Mouse (Mus musculus): ENCODE measurements around the gene Efna4. TPM values are rescaled to one million over a fixed set of nuclear protein-coding genes. Genes with fewer than 3 reads are reported as not detected.

Gene Efna4
- total RNA-seq, 2 experiments from 2014 or later = not detected

DNA sequence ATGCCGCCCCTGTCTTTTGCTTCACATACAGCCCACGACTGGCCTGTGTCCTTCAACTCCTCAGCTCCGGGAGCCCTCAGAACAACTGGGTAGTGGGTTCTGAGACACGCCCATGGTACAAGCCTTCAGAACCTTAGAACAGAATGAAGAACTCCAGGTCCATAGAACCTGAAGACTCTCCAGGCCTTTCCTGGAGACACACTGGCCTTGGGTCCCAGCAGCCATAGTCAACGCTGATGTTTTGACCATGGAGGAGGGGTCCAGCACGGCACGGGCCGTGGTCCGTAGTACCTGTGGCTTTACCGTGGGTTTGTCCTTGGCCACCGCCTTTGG lies 27.3 kb upstream of the Efna4 start, which contains the start of gene Dcst1:
Dcst1 (minus strand) TSS at position 101 of the 333 bp plus-strand sequence.
- no peak for ATAC-seq (replicated peaks; ENCODE audit: low FRiP score, poor library complexity, severe bottlenecking)

DNA sequence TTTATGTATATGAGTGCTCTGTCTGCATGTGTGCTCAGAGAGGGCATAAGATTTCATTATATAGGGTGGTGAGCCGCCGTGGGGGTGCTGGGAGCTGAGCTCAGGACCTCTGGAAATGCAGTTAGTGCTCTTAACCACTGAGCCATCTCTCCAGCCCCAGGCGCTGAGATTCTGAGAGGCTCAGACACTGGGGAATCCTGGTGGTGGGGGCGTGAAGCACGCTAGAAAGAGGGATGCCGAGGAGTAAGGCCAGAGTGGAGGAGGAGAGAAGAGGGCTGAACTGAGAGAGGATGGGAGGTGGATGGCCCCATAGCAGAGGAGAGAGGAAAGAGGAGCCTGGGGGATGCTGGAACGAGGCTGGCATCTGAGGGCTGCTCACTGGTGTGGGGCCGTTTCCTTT lies 26.8 kb upstream of the Efna4 start:
- ATAC-seq (replicated peaks; ENCODE audit: low FRiP score, poor library complexity, severe bottlenecking) = no peak

DNA sequence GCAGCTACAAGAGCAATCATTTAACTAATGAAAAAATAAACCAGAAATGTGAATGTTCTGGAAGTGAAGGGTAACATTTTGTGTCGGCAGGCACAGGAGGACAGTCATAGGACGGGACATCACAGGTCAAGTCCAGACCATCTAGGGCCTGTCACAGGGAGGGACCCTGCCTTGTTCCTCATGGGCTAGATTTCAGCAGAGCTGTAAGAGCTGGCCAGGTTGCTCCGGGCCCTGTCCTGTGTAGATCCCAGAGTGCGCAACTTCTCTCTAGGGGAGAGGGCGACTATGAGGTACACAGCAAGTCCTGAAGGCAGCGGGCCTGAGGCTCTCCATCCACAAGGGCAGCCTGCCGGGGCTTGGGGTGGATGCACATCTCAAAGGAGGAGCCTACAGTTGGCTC lies 23.8 kb upstream of the Efna4 start, which contains the start of gene Dcst2:
Dcst2 (plus strand) TSS at position 301 of the 400 bp plus-strand sequence.
- no peak for ATAC-seq (replicated peaks; ENCODE audit: low FRiP score, poor library complexity, severe bottlenecking)

- no peak for ATAC-seq (replicated peaks; ENCODE audit: low FRiP score, poor library complexity, severe bottlenecking)
Measured at GRCm38 (mm10) chr3:89360237-89360636, 22.4 kb upstream of the Efna4 start.

GRCm38 (mm10) chr3:89359630-89360029 lies 21.8 kb upstream of the Efna4 start:
- no peak for ATAC-seq (replicated peaks; ENCODE audit: low FRiP score, poor library complexity, severe bottlenecking)

DNA sequence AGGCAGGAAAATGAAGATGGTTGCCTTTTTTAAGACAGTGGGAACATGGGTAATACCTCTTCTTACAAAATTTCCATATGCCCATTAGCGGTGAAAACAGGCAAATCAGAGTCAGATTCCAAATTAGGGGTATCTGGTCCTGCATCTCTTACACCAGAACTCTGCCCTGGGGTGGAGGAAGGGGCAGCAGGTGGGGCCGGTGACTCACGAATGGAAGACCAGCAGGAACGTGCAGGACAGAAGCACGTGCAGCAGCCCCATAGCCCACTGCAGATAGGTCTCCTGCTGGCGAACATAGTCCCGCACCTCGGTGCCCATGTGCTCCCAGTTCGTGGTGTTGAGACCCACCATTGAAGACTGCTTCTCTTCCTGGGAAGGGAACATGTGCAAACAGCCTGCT lies 18.2 kb upstream of the Efna4 start:
- no peak for ATAC-seq (replicated peaks; ENCODE audit: low FRiP score, poor library complexity, severe bottlenecking)

DNA sequence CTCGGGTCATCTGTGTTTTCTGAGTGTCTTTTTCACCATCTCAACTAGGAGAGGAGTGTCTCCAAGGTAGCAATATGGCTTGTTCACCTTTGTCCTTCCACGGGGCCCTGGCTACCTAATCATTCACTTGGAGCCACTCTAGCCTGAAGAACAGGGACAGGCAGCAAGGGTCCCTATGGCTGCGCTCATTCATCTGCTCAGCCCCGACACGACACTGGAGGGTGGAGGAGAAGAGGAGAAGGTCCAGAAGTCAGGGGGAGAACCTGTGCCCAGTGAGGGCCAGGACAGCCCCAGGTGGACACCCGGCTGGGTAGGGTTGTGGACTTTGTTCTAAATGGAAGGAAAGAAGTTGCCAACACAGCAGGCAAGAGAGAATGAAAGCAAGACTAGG lies 17.7 kb upstream of the Efna4 start:
- ATAC-seq (replicated peaks; ENCODE audit: low FRiP score, poor library complexity, severe bottlenecking) = no peak

- no peak for ATAC-seq (replicated peaks; ENCODE audit: low FRiP score, poor library complexity, severe bottlenecking)
Measured at GRCm38 (mm10) chr3:89354816-89355511, 17.1 kb upstream of the Efna4 start.

DNA sequence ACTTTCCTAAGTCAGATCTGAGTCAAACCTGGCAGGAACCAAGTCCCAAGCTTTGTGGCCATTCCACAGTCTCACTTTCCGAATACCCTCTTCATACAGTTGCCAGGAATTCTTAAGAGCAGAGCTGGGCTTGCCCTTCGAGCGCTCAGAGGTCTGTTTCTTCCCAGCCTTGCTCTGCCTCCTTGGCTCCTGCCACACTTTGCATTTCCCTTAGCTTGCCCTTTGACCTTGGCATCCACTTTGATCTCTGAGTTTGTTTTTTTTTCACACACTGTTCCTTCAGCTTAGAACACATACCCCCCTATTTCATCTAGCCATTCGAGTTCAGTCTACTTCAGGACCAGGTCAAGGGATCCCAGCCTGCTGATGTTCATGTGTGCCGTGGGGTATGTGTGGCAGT lies 13.4 kb upstream of the Efna4 start:
- no peak for ATAC-seq (replicated peaks; ENCODE audit: low FRiP score, poor library complexity, severe bottlenecking)

- peak; percentile 64 for ATAC-seq (replicated peaks; ENCODE audit: low FRiP score, poor library complexity, severe bottlenecking)
Measured at GRCm38 (mm10) chr3:89349869-89350501, 12.2 kb upstream of the Efna4 start, which contains the start of gene Adam15. Gene Adam15 (minus strand): TSS chr3:89349996.

GRCm38 (mm10) chr3:89348911-89349868 lies 11.4 kb upstream of the Efna4 start:
- ATAC-seq (replicated peaks; ENCODE audit: low FRiP score, poor library complexity, severe bottlenecking) = no peak

DNA sequence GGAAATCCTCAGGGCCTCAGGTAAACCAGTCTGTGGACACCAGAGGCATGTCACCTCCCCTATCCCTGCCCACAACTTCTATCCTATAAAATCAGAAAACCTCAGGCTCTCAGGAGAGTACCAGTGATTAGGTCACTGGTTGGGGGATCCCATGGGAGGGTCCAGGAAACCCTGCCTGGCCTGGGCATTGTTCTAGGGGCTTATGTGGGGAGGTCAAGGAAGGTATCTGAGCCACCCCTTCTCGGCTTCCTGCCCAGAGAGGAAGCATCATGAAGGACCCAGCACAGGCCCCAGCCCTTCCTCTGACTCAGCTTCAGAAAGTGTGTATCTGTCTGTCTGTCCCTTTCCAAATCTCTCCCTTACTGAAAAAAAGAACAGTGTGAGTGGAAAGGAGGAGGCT lies 10.1 kb upstream of the Efna4 start:
- ATAC-seq (replicated peaks; ENCODE audit: low FRiP score, poor library complexity, severe bottlenecking) = no peak

DNA sequence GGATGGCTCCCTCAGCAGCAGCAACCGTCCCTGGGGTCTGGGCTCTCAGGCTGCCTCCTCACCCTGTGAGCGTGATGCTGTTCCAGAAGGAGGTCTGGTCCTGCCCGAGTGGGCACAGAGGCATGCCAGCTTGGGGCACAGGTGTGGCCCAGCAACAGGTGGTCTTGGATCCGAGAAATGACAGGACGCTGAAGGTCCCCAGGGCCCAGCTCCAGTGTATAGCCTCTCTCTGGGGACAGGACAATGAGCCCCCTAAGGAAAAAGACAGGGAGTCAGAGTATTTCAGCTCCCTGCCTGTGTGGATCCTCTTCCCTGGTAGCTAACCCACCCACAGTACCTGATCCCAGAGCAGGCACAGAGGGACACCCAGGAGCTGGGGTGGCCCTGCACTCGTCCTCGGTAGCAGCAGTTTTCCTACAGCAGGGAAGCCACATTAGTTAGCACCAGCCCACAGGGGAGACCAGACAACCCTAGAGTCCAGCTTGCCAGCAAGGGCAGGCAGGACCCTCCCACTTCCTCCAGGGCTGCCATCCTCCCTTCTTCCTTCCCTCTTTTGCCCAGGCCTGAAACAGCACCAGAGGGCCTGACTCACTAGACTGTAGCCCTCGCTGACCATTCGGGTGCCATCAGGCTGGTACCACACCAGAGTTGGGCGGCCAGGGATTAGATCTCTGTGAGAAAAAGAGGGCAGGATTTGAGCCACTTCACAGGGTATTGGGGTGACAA lies 9.2 kb upstream of the Efna4 start:
- ATAC-seq (replicated peaks; ENCODE audit: low FRiP score, poor library complexity, severe bottlenecking) = no peak

GRCm38 (mm10) chr3:89343279-89343678 lies 5.5 kb upstream of the Efna4 start:
- ATAC-seq (replicated peaks; ENCODE audit: low FRiP score, poor library complexity, severe bottlenecking) = no peak

GRCm38 (mm10) chr3:89341794-89342193 lies 4.0 kb upstream of the Efna4 start:
- no peak for ATAC-seq (replicated peaks; ENCODE audit: low FRiP score, poor library complexity, severe bottlenecking)

- peak; percentile 58 for ATAC-seq (replicated peaks; ENCODE audit: low FRiP score, poor library complexity, severe bottlenecking)
Measured at GRCm38 (mm10) chr3:89340465-89340864, 2.6 kb upstream of the Efna4 start.

GRCm38 (mm10) chr3:89339416-89339815 lies 1.6 kb upstream of the Efna4 start:
- 0 out of 2 replicates have a peak, but pooled peaks have one; percentile 47 for ATAC-seq (replicated peaks; ENCODE audit: low FRiP score, poor library complexity, severe bottlenecking)

DNA sequence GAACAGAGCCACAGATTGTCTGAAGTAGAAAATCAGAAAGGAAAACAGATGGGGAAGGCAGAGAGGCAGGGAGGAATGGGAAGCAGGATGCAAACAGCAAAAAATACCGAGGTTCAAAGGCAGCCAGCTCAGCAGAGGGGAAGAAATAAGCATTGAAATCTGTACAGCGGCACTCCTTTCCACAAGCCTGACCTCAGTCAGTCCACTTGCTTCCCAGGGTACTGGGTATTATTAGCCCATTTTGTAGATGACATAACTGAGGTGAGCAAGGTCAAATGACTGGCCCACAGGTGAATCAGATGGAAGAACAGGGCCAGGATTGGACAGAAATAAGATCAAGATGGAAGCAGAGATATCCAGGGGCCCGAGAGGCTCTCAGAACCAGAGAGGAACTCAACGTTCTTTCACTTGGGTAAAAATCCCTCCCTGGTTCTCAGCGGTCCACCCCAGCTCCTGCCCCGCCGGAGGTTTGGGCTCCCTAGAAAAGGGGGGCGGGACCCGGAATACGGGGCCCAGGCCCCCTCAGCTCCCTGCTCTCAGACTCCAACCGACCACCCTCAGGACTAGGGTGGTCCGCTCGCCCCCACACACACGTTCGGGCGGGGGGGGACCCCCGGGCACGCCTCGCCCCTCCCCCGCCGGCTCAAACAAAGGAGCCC lies 637 bp downstream of the Efna4 start:
- ATAC-seq (replicated peaks; ENCODE audit: low FRiP score, poor library complexity, severe bottlenecking) = no peak

GRCm38 (mm10) chr3:89336529-89336928 lies 1.3 kb downstream of the Efna4 start:
- ATAC-seq (replicated peaks; ENCODE audit: low FRiP score, poor library complexity, severe bottlenecking) = no peak
